Mouse (Mus musculus) liver, postnatal 0 days (tissue): ENCODE data around the gene Tmem171.

Experiments
- CTCF ChIP-seq: sonication (generic); IDR thresholded peaks from 2 replicates; pipeline ENCODE4 v1.5.1; 2016; ENCODE audit warnings: antibody characterized with exemption, low read depth
- EP300 ChIP-seq: IDR thresholded peaks from 2 replicates; pipeline ENCODE4 v1.6.1; 2016; ENCODE audit warnings: antibody characterized with exemption, low read depth, mild to moderate bottlenecking

DNA sequence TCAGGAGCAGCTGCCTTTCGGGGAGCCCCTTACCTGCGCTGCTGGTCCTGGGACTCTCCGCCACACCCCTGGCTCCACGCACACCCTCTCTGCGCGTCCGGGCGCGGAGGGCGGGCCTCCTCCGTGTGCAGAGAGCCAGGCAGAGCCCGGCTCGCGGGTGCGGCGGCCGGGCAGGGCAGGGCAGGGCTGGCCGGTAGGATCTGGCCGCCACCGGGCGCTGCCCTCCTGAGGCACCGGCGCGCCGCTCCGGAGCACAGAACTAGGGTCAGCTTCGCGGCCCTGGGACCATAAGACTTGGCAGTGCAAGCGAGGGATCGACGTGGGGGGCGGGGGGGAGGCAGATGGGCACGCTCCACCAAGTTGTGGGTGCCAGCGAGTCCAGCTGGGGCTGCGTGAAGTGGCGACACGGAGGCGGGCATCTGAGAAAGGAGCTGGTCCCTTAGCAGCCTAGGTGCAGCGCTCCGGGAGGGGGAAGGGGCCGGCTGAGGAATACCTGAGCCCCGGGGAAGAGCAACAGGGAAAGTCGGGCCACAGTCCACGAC lies at the start of gene Tmem171:
- TF ChIP-seq EP300 (no peak), CTCF (no peak)
